Mouse (Mus musculus) liver, adult 2 months (tissue): ENCODE data around the gene Dnah7b.
"Not testable (repeated sequence)": the region's sequence is repeated elsewhere in the genome, so short reads cannot be mapped to it uniquely, and the experiment has no call there.

Experiments
- CTCF ChIP-seq: fragments of 200-500 bp; IDR thresholded peaks from 2 replicates; pipeline ENCODE4 v1.5.1; 2011; ENCODE audit warnings: low read depth, low read length, control low read depth
- POLR2A ChIP-seq: fragments of 200-500 bp; IDR thresholded peaks from 2 replicates; pipeline ENCODE4 v1.6.1; 2011; ENCODE audit warnings: low read length, control low read depth; ENCODE audit not compliant: insufficient read depth; ENCODE audit errors: extremely low read depth

GRCm38 (mm10) chr1:46345301-46345700 is 279.2 kb downstream of the Dnah7b start:
- TF ChIP-seq POLR2A, CTCF: not testable (repeated sequence)
